Mouse (Mus musculus) T-helper 17 cell (primary cell): ENCODE results near the gene Snx10.

Experiments
- in situ Hi-C, 2 experiments: fragments of 300-600 bp; cut with MboI, MseI; formaldehyde crosslinking; loops; 1 replicate in 1 of 2; 2 replicates in 1 of 2; pipeline ENCODE4 v1.15.1; 2025; ENCODE audit warnings: high pct_unique_total_duplicates in 2 of 2

Snx10 gene

GRCm38 (mm10) chr6:51533467-51534200 lies 9.9 kb downstream of the Snx10 start:
- in situ Hi-C loops: no loop called here

GRCm38 (mm10) chr6:51535571-51535970 lies 11.9 kb downstream of the Snx10 start:
- in situ Hi-C loops: no loop called here

- in situ Hi-C loops: no loop called here
Measured at GRCm38 (mm10) chr6:51540525-51540924, 16.8 kb downstream of the Snx10 start.

GRCm38 (mm10) chr6:51541422-51541821 lies 17.7 kb downstream of the Snx10 start:
- in situ Hi-C loops: no loop called here

GRCm38 (mm10) chr6:51542147-51542546 lies 18.4 kb downstream of the Snx10 start:
- in situ Hi-C loops: no loop called here

- in situ Hi-C loops: no loop called here
Measured at GRCm38 (mm10) chr6:51543639-51544117, 20.0 kb downstream of the Snx10 start.

- in situ Hi-C loops: no loop called here
Measured at GRCm38 (mm10) chr6:51544118-51544681, 20.5 kb downstream of the Snx10 start.

GRCm38 (mm10) chr6:51545219-51545859 lies 21.6 kb downstream of the Snx10 start:
- in situ Hi-C loops: no loop called here

GRCm38 (mm10) chr6:51546085-51546484 lies 22.4 kb downstream of the Snx10 start:
- in situ Hi-C loops: no loop called here

- in situ Hi-C loops: no loop called here
Measured at GRCm38 (mm10) chr6:51548757-51549156, 25.1 kb downstream of the Snx10 start.

GRCm38 (mm10) chr6:51551267-51551802 lies 27.6 kb downstream of the Snx10 start:
- in situ Hi-C loops: no loop called here

GRCm38 (mm10) chr6:51556562-51556961 lies 32.9 kb downstream of the Snx10 start:
- in situ Hi-C loops: no loop called here

- in situ Hi-C loops: no loop called here
Measured at GRCm38 (mm10) chr6:51558311-51558710, 34.6 kb downstream of the Snx10 start.

GRCm38 (mm10) chr6:51566771-51567680 lies 43.3 kb downstream of the Snx10 start:
- in situ Hi-C loops: loop anchor here in 1 of 2 experiments (10.0 kb wide), 1 partner anchor 342 kb away; no protein-coding TSS in a partner anchor

- in situ Hi-C loops: loop anchor here in 1 of 2 experiments (10.0 kb wide), 1 partner anchor 344 kb away; no protein-coding TSS in a partner anchor
Measured at GRCm38 (mm10) chr6:51569086-51569485, 45.4 kb downstream of the Snx10 start.

GRCm38 (mm10) chr6:51573136-51573535 lies 49.4 kb downstream of the Snx10 start:
- in situ Hi-C loops: no loop called here

GRCm38 (mm10) chr6:51574132-51574531 lies 50.4 kb downstream of the Snx10 start:
- in situ Hi-C loops: no loop called here

- in situ Hi-C loops: loop anchor here (5.0 kb wide), 5 partner anchors 71 to 371 kb away; no protein-coding TSS in a partner anchor
Measured at GRCm38 (mm10) chr6:51578415-51578814, 54.7 kb downstream of the Snx10 start.

- in situ Hi-C loops: loop anchor here in 1 of 2 experiments (5.0 to 10.0 kb wide), 2 partner anchors 73 to 645 kb away; partner anchors contain the start of gene Hoxa7
Measured at GRCm38 (mm10) chr6:51580040-51580680, 56.5 kb downstream of the Snx10 start.

GRCm38 (mm10) chr6:51581418-51581817 lies 57.7 kb downstream of the Snx10 start:
- in situ Hi-C loops: loop anchor here in 1 of 2 experiments (5.0 to 10.0 kb wide), 2 partner anchors 74 to 643 kb away; partner anchors contain the start of gene Hoxa7
